14 mouse cellular contexts compared by ENCODE assay signal in the genomic region with DNA sequence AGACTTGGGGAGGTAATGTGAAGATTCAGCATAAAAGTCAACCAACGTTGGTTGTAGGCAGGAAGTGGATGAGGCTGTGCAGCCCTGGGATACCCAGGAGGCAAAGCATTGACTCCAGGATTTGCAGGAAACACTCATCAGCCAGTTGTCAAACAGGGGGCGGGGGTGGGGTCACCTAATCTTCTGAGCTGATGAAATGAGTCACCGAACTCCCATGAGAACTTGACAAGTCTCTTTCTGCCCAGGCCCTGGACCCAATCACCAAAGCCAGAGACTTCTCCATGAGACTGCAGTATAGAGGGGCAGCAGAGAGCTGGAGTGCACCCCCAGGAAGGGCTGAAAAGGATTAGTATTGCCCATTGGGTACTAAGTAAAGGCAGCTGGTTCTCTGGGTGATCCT. TPM values are rescaled to one million over a fixed set of nuclear protein-coding genes. Genes with fewer than 3 reads are reported as not detected.
DNase-seq lines count a peak whose midpoint lies in the region; ATAC-seq and TF ChIP-seq lines count a peak whose summit lies in the region.
"Had no signal": no experiment of that assay in that cellular context is flagged by ENCODE, and none has a peak within 500 bp of the region (broad histone marks: within the 10 kb centered on the region; RNA-seq: fewer than 3 reads in every experiment).

No protein-coding gene starts in this region.

- H3K27me3 ChIP-seq in cerebellum, adult 2 months (ENCODE audit: control insufficient read depth, insufficient read depth, low read length) = no peaks in the 10 kb centered on the region
- H3K27me3 ChIP-seq in hindbrain, embryonic 15.5 days = no peaks in the 10 kb centered on the region
- H3K27me3 ChIP-seq in hindbrain, embryonic 11.5 days (ENCODE audit: control insufficient read depth, insufficient read depth, low read length) = no peaks in the 10 kb centered on the region
- no peaks in the 10 kb centered on the region for H3K27me3 ChIP-seq in liver, adult 2 months (ENCODE audit: control insufficient read depth, insufficient read depth, low read length)
- no peaks in the 10 kb centered on the region for H3K27me3 ChIP-seq in forebrain, embryonic 13.5 days

- no peak overlapping the region for H3K4me2 ChIP-seq in hindbrain, embryonic 15.5 days
- no peak overlapping the region for H3K4me2 ChIP-seq in hindbrain, embryonic 11.5 days (replicated peaks; ENCODE audit: low read depth, low read length)
- H3K4me2 ChIP-seq in forebrain, embryonic 13.5 days = no peak overlapping the region

- no peak for DNase-seq in cerebellum, adult 2 months
- DNase-seq in cerebellum, adult 11 months = no peak
- DNase-seq in hindbrain, embryonic 11.5 days (ENCODE audit: low spot score) = no peak
- peak; percentile 81 for DNase-seq in 416B (ENCODE audit: low read depth)
- DNase-seq in liver, adult 2 months (ENCODE audit: extremely low read depth, low read depth, low spot score) = no peak
- DNase-seq: cerebellum, adult 9-11 months; gastrocnemius, adult 2 months; kidney, postnatal 10 days; layer of hippocampus, adult 9-11 months had no signal

- no peak for TF ChIP-seq CTCF in cerebellum, adult 2 months (IDR thresholded peaks at IDR 0.05; ENCODE audit: borderline replicate concordance, insufficient read depth, low read depth, low read length)
- no peak for TF ChIP-seq CTCF in liver, adult 2 months (IDR thresholded peaks at IDR 0.05; ENCODE audit: low read depth, low read length)

- no peaks in the 10 kb centered on the region for H3K9me3 ChIP-seq in hindbrain, embryonic 15.5 days
- no peaks in the 10 kb centered on the region for H3K9me3 ChIP-seq in hindbrain, embryonic 11.5 days (ENCODE audit: control insufficient read depth, low read length)
- no peaks in the 10 kb centered on the region for H3K9me3 ChIP-seq in forebrain, embryonic 13.5 days (replicated peaks)
- H3K9me3 ChIP-seq: forebrain, embryonic 10.5 days; midbrain, embryonic 10.5 days had no signal

- H3K4me3 ChIP-seq in cerebellum, adult 2 months (replicated peaks; ENCODE audit: insufficient read depth, low read depth, low read length) = no peak overlapping the region
- no peak overlapping the region for H3K4me3 ChIP-seq in hindbrain, embryonic 15.5 days
- H3K4me3 ChIP-seq in hindbrain, embryonic 11.5 days (ENCODE audit: low read depth, low read length) = no peak overlapping the region
- H3K4me3 ChIP-seq in liver, adult 2 months (ENCODE audit: insufficient read depth, low read depth, low read length) = no peak overlapping the region
- no peak overlapping the region for H3K4me3 ChIP-seq in forebrain, embryonic 13.5 days
- H3K4me3 ChIP-seq: forebrain, embryonic 10.5 days; gastrocnemius, adult 2 months; midbrain, embryonic 10.5 days had no signal

- no peaks in the 10 kb centered on the region; the same call in 1 of the 2 replicates for H3K36me3 ChIP-seq in hindbrain, embryonic 15.5 days
- H3K36me3 ChIP-seq in hindbrain, embryonic 11.5 days (ENCODE audit: control insufficient read depth, insufficient read depth, low read length) = no peaks in the 10 kb centered on the region
- H3K36me3 ChIP-seq in liver, adult 2 months (ENCODE audit: control insufficient read depth, insufficient read depth, low read length) = no peaks in the 10 kb centered on the region
- H3K36me3 ChIP-seq in forebrain, embryonic 13.5 days (ENCODE audit: poor library complexity, severe bottlenecking) = 0 out of 2 replicates have a peak, but pooled peaks cover 3% of the 10 kb centered on the region

- H3K79me2 ChIP-seq in liver, adult 2 months (ENCODE audit: control insufficient read depth, insufficient read depth, low read length) = no peaks in the 10 kb centered on the region

- no peak for TF ChIP-seq POLR2A in cerebellum, adult 2 months (IDR thresholded peaks at IDR 0.05; ENCODE audit: borderline replicate concordance, insufficient read depth, low read length)
- no peak for TF ChIP-seq POLR2A in liver, adult 2 months (IDR thresholded peaks at IDR 0.05; ENCODE audit: extremely low read depth, insufficient read depth, low read length)

- peak overlapping the region; percentile 69 for H3K27ac ChIP-seq in cerebellum, adult 2 months (ENCODE audit: insufficient read depth, low read length)
- no peak overlapping the region for H3K27ac ChIP-seq in hindbrain, embryonic 15.5 days (replicated peaks)
- H3K27ac ChIP-seq in hindbrain, embryonic 11.5 days (ENCODE audit: low read depth, low read length) = no peak overlapping the region
- peak overlapping the region; percentile 27; the same call in 1 of the 2 replicates for H3K27ac ChIP-seq in liver, adult 2 months (replicated peaks; ENCODE audit: insufficient read depth, low read depth, low read length)
- H3K27ac ChIP-seq in forebrain, embryonic 13.5 days = no peak overlapping the region
- H3K27ac ChIP-seq: forebrain, embryonic 10.5 days; gastrocnemius, adult 2 months; midbrain, embryonic 10.5 days had no signal

- 0 out of 2 replicates have a peak, but pooled peaks have one; percentile 24 for ATAC-seq in hindbrain, embryonic 15.5 days (ENCODE audit: low FRiP score, low read depth)
- ATAC-seq in hindbrain, embryonic 11.5 days (ENCODE audit: low FRiP score) = no peak
- no peak for ATAC-seq in forebrain, embryonic 13.5 days
- no peak for ATAC-seq in erythroblast, adult 5-6 weeks (replicated peaks; ENCODE audit: low FRiP score, poor library complexity, severe bottlenecking)

- WGBS in cerebellum, adult 2 months = 48% methylated on average over 3 of the region's 3 CpGs
- WGBS in hindbrain, embryonic 15.5 days = 43% methylated on average over 3 of the region's 3 CpGs
- WGBS in hindbrain, embryonic 11.5 days = 48% methylated on average over 3 of the region's 3 CpGs
- 64% methylated on average over 3 of the region's 3 CpGs for WGBS in liver, adult 2 months
- 40% methylated on average over 3 of the region's 3 CpGs for WGBS in forebrain, embryonic 13.5 days

- H3K9ac ChIP-seq in hindbrain, embryonic 15.5 days = no peak overlapping the region
- H3K9ac ChIP-seq in hindbrain, embryonic 11.5 days (ENCODE audit: low read depth, low read length) = no peak overlapping the region
- no peak overlapping the region for H3K9ac ChIP-seq in liver, adult 2 months (ENCODE audit: low read depth, low read length)
- no peak overlapping the region for H3K9ac ChIP-seq in forebrain, embryonic 13.5 days

- H3K4me1 ChIP-seq in cerebellum, adult 2 months (ENCODE audit: control insufficient read depth, insufficient read depth, low read length) = peaks cover 20% of the 10 kb centered on the region
- peaks cover 19% of the 10 kb centered on the region for H3K4me1 ChIP-seq in hindbrain, embryonic 15.5 days (replicated peaks)
- H3K4me1 ChIP-seq in hindbrain, embryonic 11.5 days (replicated peaks; ENCODE audit: control insufficient read depth, insufficient read depth, low read length) = no peaks in the 10 kb centered on the region; the same call in 1 of the 2 replicates
- H3K4me1 ChIP-seq in liver, adult 2 months (ENCODE audit: control insufficient read depth, insufficient read depth, low read length) = peaks cover 4% of the 10 kb centered on the region; the same call in 1 of the 2 replicates
- peaks cover 5% of the 10 kb centered on the region; the same call in 1 of the 2 replicates for H3K4me1 ChIP-seq in forebrain, embryonic 13.5 days

RNA-seq across cellular contexts. Expression of gene Meis1, which starts 45.0 kb away (rescaled TPM):
- polyA plus RNA-seq in cerebellum, adult 2 months (2012; rRNA removed) = 45.9 and 46.3 TPM in 2 replicates
- 159 and 178 TPM in 2 replicates for polyA plus RNA-seq in hindbrain, embryonic 15.5 days (2015; fragmentation: Nextera tagmentation; extraction: Ambion mirVana)
- polyA plus RNA-seq in hindbrain, embryonic 11.5 days (2014; fragmentation: Nextera tagmentation; extraction: Ambion mirVana) = 132 and 149 TPM in 2 replicates
- total RNA-seq in liver, adult 2 months (2014; rRNA removed) = 4.8 and 6.1 TPM in 2 replicates
- 2.0 and 2.5 TPM in 2 replicates for polyA plus RNA-seq in liver, adult 2 months (2012; rRNA removed)
- 28.6 and 46.9 TPM in 2 replicates for polyA plus RNA-seq in forebrain, embryonic 13.5 days (2015; fragmentation: Nextera tagmentation; extraction: Ambion mirVana)
- total RNA-seq in erythroblast, adult 5-6 weeks (2015; ENCODE audit: low replicate concordance) = 0.38 and 2.5 TPM in 2 replicates
- 2.4 and 3.3 TPM in 2 replicates for total RNA-seq in erythroblast, adult 5-6 weeks (2017; ENCODE audit: low replicate concordance)

Comparison
In these comparisons a context has a peak if more than half of its experiments do, and no peak if none do; other contexts are left out.
1. H3K27ac ChIP-seq: peak in cerebellum, adult 2 months (single experiment) and liver, adult 2 months (single experiment); none in hindbrain, embryonic 15.5 days (single experiment), hindbrain, embryonic 11.5 days (single experiment) and forebrain, embryonic 13.5 days (single experiment).